Mouse (Mus musculus): ENCODE results near the gene Crebzf. TPM values are rescaled to one million over a fixed set of nuclear protein-coding genes. Genes with fewer than 3 reads are reported as not detected.

Crebzf gene
- polyA plus RNA-seq (2015; fragmentation: Nextera tagmentation; extraction: Ambion mirVana): 12.5 and 17.4 TPM in 2 replicates

DNA sequence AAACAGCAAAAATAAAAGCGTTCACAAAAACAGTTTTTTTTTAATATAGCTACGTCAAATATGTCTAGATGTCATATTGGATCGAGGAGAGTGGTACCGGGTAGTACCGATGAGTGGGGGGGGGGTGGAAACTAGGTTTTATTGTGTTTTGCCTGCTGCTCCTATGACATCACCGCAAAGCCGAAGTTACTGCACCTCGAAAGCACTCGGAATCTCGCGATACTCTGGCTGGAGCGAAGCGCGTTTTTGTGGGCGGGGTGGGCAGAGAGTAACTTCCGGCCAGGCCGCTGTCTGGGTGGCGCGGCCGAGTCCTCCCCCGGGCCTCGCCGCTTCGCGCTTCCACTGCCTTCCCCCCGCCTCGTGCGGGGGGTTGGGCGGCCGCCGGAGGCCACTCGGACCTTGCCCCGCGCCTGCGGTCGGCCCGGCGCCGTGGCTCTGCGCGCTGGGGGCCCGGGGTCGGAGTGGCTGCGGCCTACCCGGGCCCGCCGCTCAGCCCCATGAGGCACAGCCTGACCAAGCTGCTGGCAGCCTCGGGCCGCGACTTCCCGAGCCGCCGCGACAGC is at the start of gene Crebzf:
Gene Crebzf (plus strand): TSS at position 212 of the 563 bp plus-strand sequence.
- no peaks in the 10 kb centered on the region for H3K4me1 ChIP-seq (ENCODE audit: control insufficient read depth, insufficient read depth, low read length)
- peak within 1 kb of the TSS; percentile 97 for H3K27ac ChIP-seq (ENCODE audit: low read length)
- under 1% methylated on average over 51 of the region's 54 CpGs for WGBS
- H3K36me3 ChIP-seq (ENCODE audit: control insufficient read depth, insufficient read depth, low read length): no peaks in the 10 kb centered on the region
- H3K9ac ChIP-seq (ENCODE audit: low read length): peak within 1 kb of the TSS; percentile 100
- peak within 1 kb of the TSS; percentile 99 for H3K4me3 ChIP-seq (replicated peaks; ENCODE audit: low read length)
- H3K4me2 ChIP-seq (ENCODE audit: low read depth, low read length): peak within 1 kb of the TSS; percentile 76
- no peaks in the 10 kb centered on the region for H3K27me3 ChIP-seq (ENCODE audit: control insufficient read depth, insufficient read depth, low read length)
- peak; percentile 96 for ATAC-seq (ENCODE audit: insufficient read depth, low FRiP score)
- H3K9me3 ChIP-seq (replicated peaks; ENCODE audit: control insufficient read depth, low read length): no peaks in the 10 kb centered on the region

DNA sequence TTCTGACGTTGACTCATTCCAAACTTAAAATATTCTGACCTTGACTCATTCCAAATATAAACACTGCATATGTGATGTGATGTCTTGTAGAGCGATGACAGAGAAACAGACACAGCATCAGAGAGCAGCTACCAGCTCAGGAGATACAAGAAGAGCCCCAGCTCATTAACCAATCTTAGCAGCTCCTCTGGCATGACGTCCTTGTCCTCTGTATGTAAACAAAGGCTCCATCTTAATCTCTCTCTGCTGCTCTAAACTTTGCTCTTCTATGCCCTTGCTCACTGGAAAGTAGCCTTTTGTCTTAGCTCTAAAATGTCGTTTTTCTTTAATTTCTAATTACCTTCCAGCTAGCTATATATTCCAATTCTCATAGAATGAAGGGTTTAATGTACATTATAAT is 47.5 kb upstream of the Crebzf start:
- Histone ChIP-seq H3K4me3 (replicated peaks; ENCODE audit: low read length) (no peak overlapping the region), H3K4me1 (ENCODE audit: control insufficient read depth, insufficient read depth, low read length) (0 out of 2 replicates have a peak, but pooled peaks cover 3% of the 10 kb centered on the region), H3K27ac (ENCODE audit: low read length) (no peak overlapping the region), H3K9ac (ENCODE audit: low read length) (no peak overlapping the region), H3K4me2 (ENCODE audit: low read depth, low read length) (no peak overlapping the region), H3K27me3 (ENCODE audit: control insufficient read depth, insufficient read depth, low read length) (no peaks in the 10 kb centered on the region), H3K36me3 (ENCODE audit: control insufficient read depth, insufficient read depth, low read length) (0 out of 2 replicates have a peak, but pooled peaks cover 4% of the 10 kb centered on the region), H3K9me3 (replicated peaks; ENCODE audit: control insufficient read depth, low read length) (no peaks in the 10 kb centered on the region)
- 33% methylated on average over 4 of the region's 4 CpGs for WGBS
- no peak for ATAC-seq (ENCODE audit: insufficient read depth, low FRiP score)

- Histone ChIP-seq H3K4me2 (ENCODE audit: low read depth, low read length) (no peak overlapping the region), H3K36me3 (ENCODE audit: control insufficient read depth, insufficient read depth, low read length) (0 out of 2 replicates have a peak, but pooled peaks cover 4% of the 10 kb centered on the region), H3K9me3 (replicated peaks; ENCODE audit: control insufficient read depth, low read length) (no peaks in the 10 kb centered on the region), H3K4me1 (ENCODE audit: control insufficient read depth, insufficient read depth, low read length) (0 out of 2 replicates have a peak, but pooled peaks cover 3% of the 10 kb centered on the region), H3K4me3 (replicated peaks; ENCODE audit: low read length) (no peak overlapping the region), H3K9ac (ENCODE audit: low read length) (no peak overlapping the region), H3K27ac (ENCODE audit: low read length) (no peak overlapping the region), H3K27me3 (ENCODE audit: control insufficient read depth, insufficient read depth, low read length) (no peaks in the 10 kb centered on the region)
- ATAC-seq (ENCODE audit: insufficient read depth, low FRiP score): no peak
- WGBS: 42% methylated on average over 5 of the region's 5 CpGs
These were observed 46.6 kb upstream of the Crebzf start for GRCm38 (mm10) chr7:90395928-90396327.

DNA sequence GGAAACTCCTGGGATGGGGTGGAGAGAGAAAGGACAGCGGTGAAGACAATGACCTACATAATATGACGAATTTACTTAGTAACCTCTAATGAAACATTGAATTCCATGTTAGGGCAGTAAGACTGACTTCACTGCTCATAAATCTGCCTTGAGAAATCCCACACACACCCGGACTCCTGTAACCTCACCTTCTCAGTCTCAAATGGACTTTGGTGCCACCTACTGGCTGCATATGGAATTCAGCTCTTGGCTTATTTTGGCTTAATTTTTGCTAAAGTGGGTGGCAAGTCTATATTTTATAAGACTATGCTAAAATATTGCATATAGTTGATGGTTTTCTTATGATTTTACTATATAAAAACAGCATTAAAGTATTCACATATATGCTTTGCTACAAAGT is 32.6 kb upstream of the Crebzf start:
- Histone ChIP-seq H3K4me3 (replicated peaks; ENCODE audit: low read length) (no peak overlapping the region), H3K27ac (ENCODE audit: low read length) (no peak overlapping the region), H3K9me3 (replicated peaks; ENCODE audit: control insufficient read depth, low read length) (no peaks in the 10 kb centered on the region), H3K9ac (ENCODE audit: low read length) (no peak overlapping the region), H3K4me1 (ENCODE audit: control insufficient read depth, insufficient read depth, low read length) (no peaks in the 10 kb centered on the region), H3K36me3 (ENCODE audit: control insufficient read depth, insufficient read depth, low read length) (no peaks in the 10 kb centered on the region), H3K4me2 (ENCODE audit: low read depth, low read length) (no peak overlapping the region), H3K27me3 (ENCODE audit: control insufficient read depth, insufficient read depth, low read length) (no peaks in the 10 kb centered on the region)
- 42% methylated on average over 3 of the region's 3 CpGs for WGBS
- ATAC-seq (ENCODE audit: insufficient read depth, low FRiP score): no peak

- WGBS: 15% methylated on average over 29 of the region's 29 CpGs
- 0 out of 2 replicates have a peak, but pooled peaks cover 6% of the 10 kb centered on the region for H3K4me1 ChIP-seq (ENCODE audit: control insufficient read depth, insufficient read depth, low read length)
- no peaks in the 10 kb centered on the region for H3K27me3 ChIP-seq (ENCODE audit: control insufficient read depth, insufficient read depth, low read length)
- peak; percentile 100 for ATAC-seq (ENCODE audit: insufficient read depth, low FRiP score)
- H3K4me2 ChIP-seq (ENCODE audit: low read depth, low read length): peak within 1 kb of the TSS; percentile 79
- no peaks in the 10 kb centered on the region for H3K36me3 ChIP-seq (ENCODE audit: control insufficient read depth, insufficient read depth, low read length)
- peak within 1 kb of the TSS; percentile 61 for H3K9ac ChIP-seq (ENCODE audit: low read length)
- H3K27ac ChIP-seq (ENCODE audit: low read length): peak within 1 kb of the TSS; percentile 60
- peak within 1 kb of the TSS; percentile 50 for H3K4me3 ChIP-seq (replicated peaks; ENCODE audit: low read length)
- no peaks in the 10 kb centered on the region for H3K9me3 ChIP-seq (replicated peaks; ENCODE audit: control insufficient read depth, low read length)
These were observed 16.2 kb upstream of the Crebzf start, which contains the start of gene Ccdc89 for GRCm38 (mm10) chr7:90426020-90427001. Gene Ccdc89 (plus strand): TSS chr7:90426577.

GRCm38 (mm10) chr7:90427006-90427405 is 15.5 kb upstream of the Crebzf start:
- peak overlapping the region; percentile 58 for H3K9ac ChIP-seq (ENCODE audit: low read length)
- H3K4me2 ChIP-seq (ENCODE audit: low read depth, low read length): peak overlapping the region; percentile 79
- peak overlapping the region; percentile 16; the same call in 1 of the 2 replicates for H3K27ac ChIP-seq (ENCODE audit: low read length)
- no peak for ATAC-seq (ENCODE audit: insufficient read depth, low FRiP score)
- no peaks in the 10 kb centered on the region for H3K27me3 ChIP-seq (ENCODE audit: control insufficient read depth, insufficient read depth, low read length)
- WGBS: 47% methylated on average over 9 of the region's 9 CpGs
- H3K4me3 ChIP-seq (replicated peaks; ENCODE audit: low read length): peak overlapping the region; percentile 50
- 0 out of 2 replicates have a peak, but pooled peaks cover 6% of the 10 kb centered on the region for H3K4me1 ChIP-seq (ENCODE audit: control insufficient read depth, insufficient read depth, low read length)
- H3K9me3 ChIP-seq (replicated peaks; ENCODE audit: control insufficient read depth, low read length): no peaks in the 10 kb centered on the region
- no peaks in the 10 kb centered on the region for H3K36me3 ChIP-seq (ENCODE audit: control insufficient read depth, insufficient read depth, low read length)

DNA sequence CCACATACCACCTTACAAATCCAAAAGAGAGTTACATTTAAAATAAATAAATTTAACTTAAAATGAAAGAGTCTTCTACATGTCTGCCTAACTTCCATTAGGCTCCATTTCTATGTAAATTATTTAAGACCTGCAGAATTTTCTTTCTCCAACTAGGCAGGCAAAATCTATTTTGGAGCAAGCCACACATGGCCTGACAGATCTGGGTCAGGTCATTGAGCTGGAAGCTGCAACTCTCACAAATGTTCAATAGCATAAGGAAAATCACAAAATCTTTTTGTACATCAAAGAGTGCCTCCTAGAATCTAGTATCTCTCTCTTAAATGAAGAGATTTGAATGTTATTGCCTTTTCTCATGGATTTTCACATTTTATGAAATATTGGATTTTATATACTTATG is 10.3 kb upstream of the Crebzf start:
- H3K27ac ChIP-seq (ENCODE audit: low read length): no peak overlapping the region
- no peak overlapping the region for H3K4me2 ChIP-seq (ENCODE audit: low read depth, low read length)
- no peak overlapping the region for H3K9ac ChIP-seq (ENCODE audit: low read length)
- no peaks in the 10 kb centered on the region for H3K4me1 ChIP-seq (ENCODE audit: control insufficient read depth, insufficient read depth, low read length)
- no peak overlapping the region for H3K4me3 ChIP-seq (replicated peaks; ENCODE audit: low read length)
- no peaks in the 10 kb centered on the region for H3K36me3 ChIP-seq (ENCODE audit: control insufficient read depth, insufficient read depth, low read length)
- H3K9me3 ChIP-seq (replicated peaks; ENCODE audit: control insufficient read depth, low read length): no peaks in the 10 kb centered on the region
- H3K27me3 ChIP-seq (ENCODE audit: control insufficient read depth, insufficient read depth, low read length): no peaks in the 10 kb centered on the region
- ATAC-seq (ENCODE audit: insufficient read depth, low FRiP score): no peak

GRCm38 (mm10) chr7:90440044-90440443 is 2.5 kb upstream of the Crebzf start:
- Histone ChIP-seq H3K4me3 (replicated peaks; ENCODE audit: low read length) (no peak overlapping the region), H3K9ac (ENCODE audit: low read length) (no peak overlapping the region), H3K4me1 (ENCODE audit: control insufficient read depth, insufficient read depth, low read length) (no peaks in the 10 kb centered on the region), H3K36me3 (ENCODE audit: control insufficient read depth, insufficient read depth, low read length) (no peaks in the 10 kb centered on the region), H3K27ac (ENCODE audit: low read length) (no peak overlapping the region), H3K27me3 (ENCODE audit: control insufficient read depth, insufficient read depth, low read length) (no peaks in the 10 kb centered on the region), H3K4me2 (ENCODE audit: low read depth, low read length) (no peak overlapping the region), H3K9me3 (replicated peaks; ENCODE audit: control insufficient read depth, low read length) (no peaks in the 10 kb centered on the region)
- no peak for ATAC-seq (ENCODE audit: insufficient read depth, low FRiP score)
- WGBS: 82% methylated on average over 4 of the region's 4 CpGs

GRCm38 (mm10) chr7:90442070-90442469 is 459 bp upstream of the Crebzf start:
- Histone ChIP-seq H3K4me2 (ENCODE audit: low read depth, low read length) (peak overlapping the region; percentile 65), H3K9me3 (replicated peaks; ENCODE audit: control insufficient read depth, low read length) (no peaks in the 10 kb centered on the region), H3K9ac (ENCODE audit: low read length) (peak overlapping the region; percentile 100), H3K4me1 (ENCODE audit: control insufficient read depth, insufficient read depth, low read length) (no peaks in the 10 kb centered on the region), H3K27me3 (ENCODE audit: control insufficient read depth, insufficient read depth, low read length) (no peaks in the 10 kb centered on the region), H3K27ac (ENCODE audit: low read length) (peak overlapping the region; percentile 97), H3K36me3 (ENCODE audit: control insufficient read depth, insufficient read depth, low read length) (no peaks in the 10 kb centered on the region), H3K4me3 (replicated peaks; ENCODE audit: low read length) (peak overlapping the region; percentile 99)
- 11% methylated on average over 4 of the region's 4 CpGs for WGBS
- ATAC-seq (ENCODE audit: insufficient read depth, low FRiP score): no peak

Measured in stomach, embryonic 16.5 days (tissue).